Mouse (Mus musculus) C2C12 (cell line): Measurements from ENCODE around the gene Rapgef1. TPM values are rescaled to one million over a fixed set of nuclear protein-coding genes. Genes with fewer than 3 reads are reported as not detected.

ENCODE experiments used
- H3K27me3 ChIP-seq: one replicate; pipeline ENCODE4 v1.6.1; 2011; ENCODE audit not compliant: control insufficient read depth, insufficient read depth, insufficient read length
- H3K36me3 ChIP-seq: one replicate; pipeline ENCODE4 v1.6.1; 2011; ENCODE audit not compliant: control insufficient read depth, insufficient read depth
- H3K4me3 ChIP-seq: one replicate; pipeline ENCODE4 v1.5.1; 2011; ENCODE audit warnings: mild to moderate bottlenecking, control low read depth; ENCODE audit not compliant: poor library complexity, insufficient read depth, severe bottlenecking
- H3K79me2 ChIP-seq: one replicate; pipeline ENCODE4 v1.6.1; 2011; ENCODE audit not compliant: control insufficient read depth, insufficient read depth
- H3K79me3 ChIP-seq: one replicate; pipeline ENCODE4 v1.6.1; 2011; ENCODE audit warnings: low read depth, control low read depth
- H3ac ChIP-seq: one replicate; pipeline ENCODE3; 2011; ENCODE audit warnings: low read depth; ENCODE audit not compliant: control insufficient read depth, insufficient read length
- CEBPB ChIP-seq: IDR thresholded peaks from one replicate; pipeline ENCODE4 v1.6.1; 2011; ENCODE audit warnings: low read depth, mild to moderate bottlenecking, control low read depth, moderate library complexity
- CTCF ChIP-seq: IDR thresholded peaks from one replicate; pipeline ENCODE4 v1.5.1; 2011; ENCODE audit not compliant: control insufficient read depth, insufficient read depth, insufficient read length
- FOSL1 ChIP-seq: IDR thresholded peaks from one replicate; pipeline ENCODE4 v1.8.0; 2011; ENCODE audit warnings: mild to moderate bottlenecking, low read length; ENCODE audit not compliant: poor library complexity, insufficient read depth, severe bottlenecking
- MAX ChIP-seq: IDR thresholded peaks from one replicate; pipeline ENCODE4 v1.6.1; 2011; ENCODE audit warnings: mild to moderate bottlenecking, control low read depth
- MYOD1 ChIP-seq: IDR thresholded peaks from one replicate; pipeline ENCODE4 v1.6.1; 2011; ENCODE audit warnings: low read depth; ENCODE audit not compliant: control insufficient read depth, insufficient read length
- MYOG ChIP-seq: IDR thresholded peaks from one replicate; pipeline ENCODE4 v1.6.1; 2011; ENCODE audit not compliant: control insufficient read depth, insufficient read length; ENCODE audit errors: extremely low read depth
- USF1 ChIP-seq: IDR thresholded peaks from one replicate; pipeline ENCODE4 v1.6.1; 2011; ENCODE audit warnings: low read depth, mild to moderate bottlenecking, control low read depth, moderate library complexity
- polyA plus RNA-seq: library from polyadenylated mRNA; unstranded; fragments of >200 nt; fragmentation: generic; extraction: Trizol; gene quantifications from one replicate; pipeline ENCODE4 v1.2.1, GENCODE M21; 2012; ENCODE audit warnings: missing spikeins

Rapgef1 gene
- polyA plus RNA-seq, 1 experiment = 48.9 TPM

GRCm38 (mm10) chr2:29747852-29748251 lies 128.3 kb downstream of the Rapgef1 start:
- no peak for TF ChIP-seq CEBPB
- TF ChIP-seq MAX = no peak
- TF ChIP-seq MYOG = no peak
- TF ChIP-seq CTCF = no peak
- no peak for TF ChIP-seq USF1
- no peak for TF ChIP-seq FOSL1
- no peak for TF ChIP-seq MYOD1
- Histone ChIP-seq H3K4me3 (no peak overlapping the region), H3ac (no peak overlapping the region), H3K79me2 (no peaks in the 10 kb centered on the region), H3K27me3 (peaks cover 49% of the 10 kb centered on the region), H3K36me3 (no peaks in the 10 kb centered on the region), H3K79me3 (no peaks in the 10 kb centered on the region)

DNA sequence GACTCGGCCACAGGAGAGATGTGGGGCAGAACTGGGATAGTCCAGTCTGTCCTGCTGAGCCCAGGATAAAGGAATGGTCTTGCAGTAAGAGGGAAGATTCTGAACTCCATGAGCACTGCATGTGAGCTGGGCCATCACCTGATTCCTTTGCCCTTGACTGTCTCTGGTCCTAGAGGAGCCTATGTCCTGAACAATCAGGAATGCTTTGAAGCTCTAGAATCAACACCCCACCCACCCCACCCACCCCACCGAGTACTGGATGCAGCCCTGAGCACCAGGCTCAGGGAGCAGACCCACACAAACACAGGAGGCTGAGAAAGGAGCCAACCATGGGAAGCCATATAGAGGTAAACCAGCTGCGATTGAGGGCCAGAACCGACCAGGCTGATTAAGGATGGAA lies 129.0 kb downstream of the Rapgef1 start:
- H3K79me3 ChIP-seq = no peaks in the 10 kb centered on the region
- no peak overlapping the region for H3K4me3 ChIP-seq
- no peaks in the 10 kb centered on the region for H3K36me3 ChIP-seq
- TF ChIP-seq MAX = no peak
- TF ChIP-seq CEBPB = no peak
- no peak for TF ChIP-seq FOSL1
- no peak for TF ChIP-seq CTCF
- no peak for TF ChIP-seq USF1
- no peak for TF ChIP-seq MYOD1
- no peak for TF ChIP-seq MYOG
- no peaks in the 10 kb centered on the region for H3K79me2 ChIP-seq
- peaks cover 54% of the 10 kb centered on the region for H3K27me3 ChIP-seq
- no peak overlapping the region for H3ac ChIP-seq

GRCm38 (mm10) chr2:29751497-29751896 lies 132.0 kb downstream of the Rapgef1 start, which contains the start of gene Gm13420:
TSS of gene Gm13420 (minus strand) at chr2:29751685.
- Histone ChIP-seq H3K79me3 (no peaks in the 10 kb centered on the region), H3K79me2 (no peaks in the 10 kb centered on the region), H3K4me3 (no peak within 1 kb of the TSS), H3ac (no peak within 1 kb of the TSS), H3K36me3 (no peaks in the 10 kb centered on the region), H3K27me3 (peaks cover 50% of the 10 kb centered on the region)
- TF ChIP-seq MYOD1 (no peak), MYOG (no peak), MAX (no peak), USF1 (no peak), CEBPB (no peak), CTCF (no peak), FOSL1 (no peak)

DNA sequence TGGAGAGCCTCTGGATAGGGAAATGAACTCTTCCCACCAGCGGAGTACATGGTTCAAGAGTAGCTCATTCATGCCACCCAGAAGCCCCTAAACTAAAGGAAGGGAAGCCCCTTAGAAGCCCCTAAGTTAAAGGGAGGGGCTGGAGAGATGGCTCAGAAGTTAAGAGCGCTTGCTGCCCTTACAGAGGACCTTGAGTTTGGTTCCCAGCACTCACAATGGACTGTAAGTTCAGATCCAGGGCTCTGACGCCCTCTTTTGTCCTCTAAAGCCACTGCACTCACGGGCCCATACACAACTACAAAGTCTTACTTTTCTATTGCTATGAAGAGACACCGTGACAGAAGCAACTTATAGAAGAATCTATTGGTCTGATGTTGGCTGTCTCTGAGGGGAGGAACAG lies 132.9 kb downstream of the Rapgef1 start:
- peaks cover 43% of the 10 kb centered on the region for H3K27me3 ChIP-seq
- H3ac ChIP-seq = no peak overlapping the region
- no peaks in the 10 kb centered on the region for H3K79me3 ChIP-seq
- H3K79me2 ChIP-seq = no peaks in the 10 kb centered on the region
- no peaks in the 10 kb centered on the region for H3K36me3 ChIP-seq
- TF ChIP-seq MAX (no peak), CEBPB (no peak), CTCF (no peak), MYOD1 (no peak), MYOG (no peak), USF1 (no peak), FOSL1 (no peak)
- no peak overlapping the region for H3K4me3 ChIP-seq

GRCm38 (mm10) chr2:29755693-29756092 lies 136.2 kb downstream of the Rapgef1 start:
- Histone ChIP-seq H3K36me3 (no peaks in the 10 kb centered on the region), H3K79me3 (no peaks in the 10 kb centered on the region), H3K79me2 (no peaks in the 10 kb centered on the region), H3K4me3 (no peak overlapping the region), H3ac (no peak overlapping the region), H3K27me3 (peaks cover 29% of the 10 kb centered on the region)
- no peak for TF ChIP-seq MYOD1
- no peak for TF ChIP-seq MAX
- no peak for TF ChIP-seq MYOG
- no peak for TF ChIP-seq USF1
- TF ChIP-seq FOSL1 = no peak
- no peak for TF ChIP-seq CTCF
- no peak for TF ChIP-seq CEBPB

- no peak overlapping the region for H3ac ChIP-seq
- H3K27me3 ChIP-seq = peaks cover 35% of the 10 kb centered on the region
- TF ChIP-seq CEBPB (no peak), MAX (no peak), FOSL1 (no peak), USF1 (no peak), CTCF (peak; percentile 88)
- H3K79me2 ChIP-seq = no peaks in the 10 kb centered on the region
- H3K4me3 ChIP-seq = no peak overlapping the region
- H3K36me3 ChIP-seq = no peaks in the 10 kb centered on the region
- no peaks in the 10 kb centered on the region for H3K79me3 ChIP-seq
Measured at GRCm38 (mm10) chr2:29764831-29765230, 145.3 kb downstream of the Rapgef1 start.
